Mouse (Mus musculus): Measurements from ENCODE around the gene Tufm.

GRCm38 (mm10) chr7:126519513-126519912, 32.4 kb downstream of the Tufm start:
- TF ChIP-seq EP300 (IDR thresholded peaks at IDR 0.05; ENCODE audit: insufficient read depth, low read depth, low read length) (no peak), CTCF (IDR thresholded peaks at IDR 0.05; ENCODE audit: low read depth, low read length) (no peak), POLR2A (IDR thresholded peaks at IDR 0.05; ENCODE audit: insufficient read depth, low read length) (no peak)
